Mouse (Mus musculus) ES-E14 (cell line): ENCODE measurements around the gene Zfp239.

Experiments used
- HCFC1 ChIP-seq: IDR thresholded peaks from 2 replicates; pipeline ENCODE4 v1.6.1; 2012; ENCODE audit warnings: low read length, inconsistent platforms, borderline replicate concordance; ENCODE audit not compliant: insufficient read depth
- MAFK ChIP-seq: IDR thresholded peaks from 2 replicates; pipeline ENCODE4 v1.6.1; 2014; ENCODE audit warnings: mild to moderate bottlenecking, low read depth, low read length, inconsistent platforms; ENCODE audit not compliant: insufficient read depth
- ZC3H11A ChIP-seq: IDR thresholded peaks from 2 replicates; pipeline ENCODE4 v1.6.1; 2012; ENCODE audit warnings: low read depth, mild to moderate bottlenecking, inconsistent platforms, low read length, borderline replicate concordance
- ZNF384 ChIP-seq: IDR thresholded peaks from 2 replicates; pipeline ENCODE4 v1.6.1; 2012; ENCODE audit warnings: low read depth, low read length, inconsistent platforms

DNA sequence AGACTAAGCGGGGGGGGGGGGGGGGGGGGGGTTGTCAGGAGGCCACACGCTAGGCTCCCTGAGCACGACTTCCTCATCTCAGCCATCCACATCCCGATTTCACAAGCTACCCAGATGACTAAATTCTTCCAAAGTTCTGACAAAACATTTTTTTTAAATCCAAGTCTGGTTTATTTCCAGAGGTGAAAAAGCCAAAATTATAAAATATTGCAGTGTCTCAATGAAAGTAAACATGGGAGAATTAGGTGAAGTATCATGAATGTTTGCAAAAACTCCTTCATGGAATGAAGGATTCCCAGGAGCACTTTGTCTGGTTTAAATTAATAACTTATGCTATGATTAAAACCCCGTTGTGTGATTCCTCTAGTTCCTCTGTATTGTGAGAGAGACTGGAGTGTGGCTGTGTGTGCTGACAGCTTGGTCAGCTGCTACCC, 44.8 kb upstream of the Zfp239 start:
- TF ChIP-seq MAFK (no peak), HCFC1 (no peak), ZNF384 (no peak), ZC3H11A (no peak)
